Mouse (Mus musculus) olfactory bulb, adult 2 months (tissue): ENCODE results near the gene Smim15.

Source experiments
- CTCF ChIP-seq: fragments of 200-500 bp; IDR thresholded peaks from 2 replicates; pipeline ENCODE4 v1.5.1; 2012; ENCODE audit warnings: low read depth, mild to moderate bottlenecking, low read length, moderate library complexity; ENCODE audit not compliant: insufficient read depth
- POLR2A ChIP-seq: fragments of 200-500 bp; IDR thresholded peaks from 2 replicates; pipeline ENCODE4 v1.6.1; 2012; ENCODE audit warnings: mild to moderate bottlenecking, low read depth, low read length, moderate library complexity; ENCODE audit not compliant: insufficient read depth

GRCm38 (mm10) chr13:108015166-108015565 is 29.1 kb upstream of the Smim15 start:
- TF ChIP-seq CTCF (no peak), POLR2A (no peak)
